Mouse (Mus musculus) heart, adult 2 months (tissue): Measurements from ENCODE around the gene Sema3f.

Experiments
- CTCF ChIP-seq: fragments of 200-600 bp; IDR thresholded peaks from 2 replicates; pipeline ENCODE4 v1.8.1; 2022; ENCODE audit warnings: antibody characterized with exemption, mild to moderate bottlenecking, moderate library complexity
- EP300 ChIP-seq: fragments of 200-500 bp; IDR thresholded peaks from 2 replicates; pipeline ENCODE4 v1.6.1; 2011; ENCODE audit warnings: low read depth, low read length, control low read depth; ENCODE audit not compliant: insufficient read depth
- POLR2A ChIP-seq: fragments of 200-500 bp; IDR thresholded peaks from 2 replicates; pipeline ENCODE4 v1.6.1; 2011; ENCODE audit warnings: mild to moderate bottlenecking, low read depth, low read length, control low read depth; ENCODE audit not compliant: insufficient read depth

DNA sequence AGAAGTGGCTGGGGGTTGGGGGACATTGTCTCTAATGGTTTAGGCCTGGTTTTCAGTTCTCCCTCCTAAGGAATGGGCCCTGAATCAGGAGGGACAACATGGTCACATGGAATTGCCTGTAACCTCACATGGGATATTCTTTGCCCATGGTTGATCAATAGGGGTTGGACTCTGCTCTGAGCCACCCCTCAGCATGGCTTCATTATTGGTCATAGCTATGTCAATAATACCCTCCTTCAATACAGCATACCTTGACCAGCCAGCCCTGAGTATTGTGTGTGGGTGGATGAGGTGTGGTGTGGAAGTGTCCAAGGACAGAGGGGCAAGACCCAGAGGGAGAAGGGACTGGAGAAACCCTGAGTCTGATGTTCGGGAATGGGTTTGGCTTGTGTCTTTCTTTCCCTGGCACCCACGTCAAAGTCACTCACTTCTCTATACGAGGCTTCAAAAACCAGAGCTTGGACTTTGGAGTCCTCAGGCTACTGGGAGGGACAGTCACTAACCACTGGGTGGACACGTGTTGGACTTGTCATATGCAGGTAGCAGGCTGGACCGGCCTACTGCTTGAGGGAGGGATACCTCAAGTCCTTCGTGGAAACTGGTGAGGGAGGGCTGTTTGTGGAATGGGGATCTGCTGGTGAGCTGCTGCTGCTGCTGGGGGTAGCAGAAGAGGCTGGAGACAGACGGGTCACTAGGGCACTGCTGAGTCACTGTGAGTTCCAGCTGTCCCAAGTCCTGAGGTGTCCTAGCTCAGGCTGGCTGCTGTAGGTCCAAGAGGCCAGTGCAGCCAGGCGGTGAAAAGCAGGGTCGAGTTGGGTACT is 35.5 kb downstream of the Sema3f start:
- TF ChIP-seq CTCF (no peak), POLR2A (no peak), EP300 (no peak)
